Mouse (Mus musculus) midbrain, embryonic 13.5 days (tissue): ENCODE results near the gene Naaa. TPM values are rescaled to one million over a fixed set of nuclear protein-coding genes. Genes with fewer than 3 reads are reported as not detected.

Source experiments
- ATAC-seq: fragments of 200-750 bp; cut with Nextera tagmentation; 2 replicates; pipeline ENCODE4 v1.8.0; 2017; ENCODE audit warnings: mild to moderate bottlenecking, moderate TSS enrichment, moderate library complexity
- H3K27ac ChIP-seq: fragments of 300-500 bp; sonication (generic); 2 replicates; pipeline ENCODE4 v1.5.1; 2015; ENCODE audit warnings: inconsistent platforms, mild to moderate bottlenecking, moderate library complexity
- H3K27me3 ChIP-seq: fragments of 300-500 bp; sonication (generic); 2 replicates; pipeline ENCODE4 v1.6.1; 2015; ENCODE audit warnings: mild to moderate bottlenecking, inconsistent platforms
- H3K36me3 ChIP-seq: fragments of 300-500 bp; sonication (generic); 2 replicates; pipeline ENCODE4 v1.6.1; 2015; ENCODE audit warnings: mild to moderate bottlenecking, inconsistent platforms
- H3K4me1 ChIP-seq: fragments of 300-500 bp; sonication (generic); replicated peaks from 2 replicates; pipeline ENCODE4 v1.6.1; 2015; ENCODE audit warnings: inconsistent platforms
- H3K4me2 ChIP-seq: fragments of 300-500 bp; sonication (generic); replicated peaks from 2 replicates; pipeline ENCODE4 v1.6.1; 2015; ENCODE audit warnings: moderate library complexity, mild to moderate bottlenecking, inconsistent platforms
- H3K4me3 ChIP-seq: fragments of 300-500 bp; sonication (generic); replicated peaks from 2 replicates; pipeline ENCODE4 v1.5.1; 2015; ENCODE audit warnings: mild to moderate bottlenecking, inconsistent platforms
- H3K9ac ChIP-seq: fragments of 300-500 bp; sonication (generic); replicated peaks from 2 replicates; pipeline ENCODE4 v1.6.1; 2015; ENCODE audit warnings: mild to moderate bottlenecking, inconsistent platforms
- H3K9me3 ChIP-seq: fragments of 300-500 bp; sonication (generic); 2 replicates; pipeline ENCODE4 v1.6.1; 2016; ENCODE audit warnings: mild to moderate bottlenecking, inconsistent platforms
- WGBS: fragments of 180-500 bp; shearing (Covaris S2); methylation state at CpG from one replicate; pipeline ENCODE4 v1.1.7; 2015; 5-methylcytosine and 5-hydroxymethylcytosine counted together
- polyA plus RNA-seq: library from polyadenylated mRNA; unstranded; fragments of >200 nt; fragmentation: Nextera tagmentation; extraction: Ambion mirVana; gene quantifications from 2 replicates; pipeline ENCODE4 v1.2.1, GENCODE M21; 2015

Naaa gene
- polyA plus RNA-seq, 1 experiment from 2014 or later, result 10.4 TPM

- Histone ChIP-seq H3K4me2 (no peak overlapping the region), H3K4me1 (no peaks in the 10 kb centered on the region), H3K4me3 (no peak overlapping the region), H3K27me3 (no peaks in the 10 kb centered on the region), H3K27ac (no peak overlapping the region), H3K36me3 (peaks cover 88% of the 10 kb centered on the region), H3K9me3 (no peaks in the 10 kb centered on the region), H3K9ac (no peak overlapping the region)
- WGBS, result 95% methylated on average over 13 of the region's 13 CpGs
- no peak for ATAC-seq
Measured at GRCm38 (mm10) chr5:92302149-92302840, 24.3 kb upstream of the Naaa start.

- WGBS, result 92% methylated on average over 2 of the region's 2 CpGs
- H3K27ac ChIP-seq, result no peak overlapping the region
- no peaks in the 10 kb centered on the region for H3K4me1 ChIP-seq
- no peak for ATAC-seq
- H3K9me3 ChIP-seq, result no peaks in the 10 kb centered on the region
- H3K27me3 ChIP-seq, result no peaks in the 10 kb centered on the region
- H3K4me3 ChIP-seq, result no peak overlapping the region
- no peak overlapping the region for H3K9ac ChIP-seq
- peaks cover 93% of the 10 kb centered on the region for H3K36me3 ChIP-seq
- H3K4me2 ChIP-seq, result no peak overlapping the region
Measured at GRCm38 (mm10) chr5:92294525-92294924, 16.6 kb upstream of the Naaa start.

- Histone ChIP-seq H3K36me3 (peaks cover 93% of the 10 kb centered on the region), H3K9ac (no peak overlapping the region), H3K27ac (no peak overlapping the region), H3K4me1 (no peaks in the 10 kb centered on the region), H3K27me3 (no peaks in the 10 kb centered on the region), H3K4me2 (no peak overlapping the region), H3K4me3 (no peak overlapping the region), H3K9me3 (no peaks in the 10 kb centered on the region)
- no peak for ATAC-seq
- WGBS, result 93% methylated on average over 6 of the region's 6 CpGs
Measured at GRCm38 (mm10) chr5:92291652-92292414, 13.9 kb upstream of the Naaa start.

- no peak overlapping the region for H3K4me2 ChIP-seq
- H3K27ac ChIP-seq, result no peak overlapping the region
- no peak for ATAC-seq
- no peaks in the 10 kb centered on the region for H3K4me1 ChIP-seq
- no peak overlapping the region for H3K9ac ChIP-seq
- WGBS, result 86% methylated on average over 6 of the region's 6 CpGs
- no peaks in the 10 kb centered on the region for H3K9me3 ChIP-seq
- H3K27me3 ChIP-seq, result no peaks in the 10 kb centered on the region
- H3K36me3 ChIP-seq, result peaks cover 72% of the 10 kb centered on the region
- H3K4me3 ChIP-seq, result no peak overlapping the region
Measured at GRCm38 (mm10) chr5:92287840-92288239, 9.9 kb upstream of the Naaa start.

- WGBS, result 86% methylated on average over 3 of the region's 3 CpGs
- H3K27me3 ChIP-seq, result no peaks in the 10 kb centered on the region
- ATAC-seq, result no peak
Measured at GRCm38 (mm10) chr5:92283107-92283506, 5.1 kb upstream of the Naaa start.

GRCm38 (mm10) chr5:92282571-92282970 lies 4.6 kb upstream of the Naaa start:
- Histone ChIP-seq H3K4me3 (no peak overlapping the region), H3K9ac (no peak overlapping the region), H3K36me3 (peaks cover 24% of the 10 kb centered on the region), H3K4me2 (no peak overlapping the region), H3K27ac (no peak overlapping the region), H3K27me3 (no peaks in the 10 kb centered on the region), H3K9me3 (no peaks in the 10 kb centered on the region), H3K4me1 (peaks cover 11% of the 10 kb centered on the region)
- ATAC-seq, result no peak
- WGBS, result 85% methylated on average over 4 of the region's 4 CpGs

More at GRCm38 (mm10) chr5:92283107-92283506, 5.1 kb upstream of the Naaa start:
- Histone ChIP-seq H3K4me3 (no peak overlapping the region), H3K27ac (no peak overlapping the region), H3K4me2 (no peak overlapping the region), H3K9me3 (no peaks in the 10 kb centered on the region), H3K36me3 (peaks cover 29% of the 10 kb centered on the region), H3K4me1 (peaks cover 9% of the 10 kb centered on the region), H3K9ac (no peak overlapping the region)

- Histone ChIP-seq H3K4me1 (peaks cover 13% of the 10 kb centered on the region), H3K4me2 (no peak overlapping the region), H3K36me3 (no peaks in the 10 kb centered on the region), H3K9me3 (no peaks in the 10 kb centered on the region), H3K27ac (no peak overlapping the region), H3K27me3 (peaks cover 8% of the 10 kb centered on the region), H3K4me3 (0 out of 2 replicates have a peak overlapping the region, but pooled peaks have one; percentile 67), H3K9ac (no peak overlapping the region)
- no peak for ATAC-seq
- WGBS, result 74% methylated on average over 10 of the region's 10 CpGs
Measured at GRCm38 (mm10) chr5:92278942-92279537, 1.1 kb upstream of the Naaa start.

- H3K9me3 ChIP-seq, result no peaks in the 10 kb centered on the region
- WGBS, result 93% methylated on average over 7 of the region's 7 CpGs
- no peaks in the 10 kb centered on the region for H3K27me3 ChIP-seq
- H3K27ac ChIP-seq, result no peak overlapping the region
- H3K36me3 ChIP-seq, result no peaks in the 10 kb centered on the region
- no peak for ATAC-seq
- H3K4me1 ChIP-seq, result no peaks in the 10 kb centered on the region
- H3K4me3 ChIP-seq, result no peak overlapping the region
- no peak overlapping the region for H3K4me2 ChIP-seq
- no peak overlapping the region for H3K9ac ChIP-seq
Measured at GRCm38 (mm10) chr5:92270496-92270895, 7.5 kb downstream of the Naaa start.

- Histone ChIP-seq H3K4me2 (no peak overlapping the region), H3K27ac (no peak overlapping the region), H3K4me3 (no peak overlapping the region), H3K9ac (no peak overlapping the region), H3K27me3 (no peaks in the 10 kb centered on the region), H3K9me3 (no peaks in the 10 kb centered on the region), H3K4me1 (peaks cover 9% of the 10 kb centered on the region), H3K36me3 (no peaks in the 10 kb centered on the region)
- 5% methylated on average over 4 of the region's 4 CpGs for WGBS
- ATAC-seq, result peak; percentile 95
Measured at GRCm38 (mm10) chr5:92263761-92264359, 14.1 kb downstream of the Naaa start.

GRCm38 (mm10) chr5:92262646-92263045 lies 15.3 kb downstream of the Naaa start:
- Histone ChIP-seq H3K4me1 (peaks cover 9% of the 10 kb centered on the region), H3K9ac (no peak overlapping the region), H3K27ac (no peak overlapping the region), H3K4me2 (no peak overlapping the region), H3K36me3 (no peaks in the 10 kb centered on the region), H3K4me3 (no peak overlapping the region), H3K9me3 (no peaks in the 10 kb centered on the region), H3K27me3 (0 out of 2 replicates have a peak, but pooled peaks cover 4% of the 10 kb centered on the region)
- no peak for ATAC-seq
- 92% methylated on average over 8 of the region's 8 CpGs for WGBS

GRCm38 (mm10) chr5:92256218-92256617 lies 21.8 kb downstream of the Naaa start, which contains the start of gene Ppef2:
Ppef2 (minus strand) TSS chr5:92256278.
- Histone ChIP-seq H3K9ac (no peak within 1 kb of the TSS), H3K4me3 (no peak within 1 kb of the TSS), H3K4me1 (peaks cover 13% of the 10 kb centered on the region), H3K27ac (no peak within 1 kb of the TSS), H3K4me2 (no peak within 1 kb of the TSS), H3K9me3 (no peaks in the 10 kb centered on the region), H3K27me3 (peaks cover 7% of the 10 kb centered on the region; the same call in 1 of the 2 replicates), H3K36me3 (no peaks in the 10 kb centered on the region)
- no peak for ATAC-seq
- 7% methylated on average over 6 of the region's 6 CpGs for WGBS

GRCm38 (mm10) chr5:92254476-92254875 lies 23.5 kb downstream of the Naaa start:
- Histone ChIP-seq H3K4me3 (no peak overlapping the region), H3K9me3 (no peaks in the 10 kb centered on the region), H3K27ac (no peak overlapping the region), H3K27me3 (peaks cover 7% of the 10 kb centered on the region; the same call in 1 of the 2 replicates), H3K4me2 (no peak overlapping the region), H3K4me1 (peaks cover 13% of the 10 kb centered on the region), H3K9ac (no peak overlapping the region), H3K36me3 (no peaks in the 10 kb centered on the region)
- WGBS, result 74% methylated on average over 6 of the region's 6 CpGs
- no peak for ATAC-seq
